In the genomic region with DNA sequence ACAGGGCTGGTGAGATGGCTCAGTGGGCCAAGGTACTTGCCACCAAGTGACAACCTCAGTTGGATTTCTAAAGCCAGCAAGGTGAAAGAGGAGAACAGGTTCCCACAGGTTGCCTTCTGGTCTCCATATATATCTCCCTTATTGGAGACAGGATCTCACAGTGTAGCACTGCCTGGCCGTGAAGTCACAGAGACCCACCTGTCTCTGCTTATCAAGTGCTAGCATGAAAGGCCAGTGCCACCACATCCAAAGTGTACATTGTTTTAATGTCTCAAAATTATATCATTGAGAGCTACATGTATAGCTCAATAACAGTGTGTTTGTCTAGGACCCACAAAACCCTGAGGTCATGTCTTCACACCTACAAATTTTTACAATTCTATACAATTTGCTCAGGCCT, we compare ENCODE assay signal across 11 mouse cellular contexts. TPM values are rescaled to one million over a fixed set of nuclear protein-coding genes. Genes with fewer than 3 reads are reported as not detected.
DNase-seq lines count a peak whose midpoint lies in the region; ATAC-seq lines count a peak whose summit lies in the region.
"Had no signal": no experiment of that assay in that cellular context is flagged by ENCODE, and none has a peak within 500 bp of the region (broad histone marks: within the 10 kb centered on the region; RNA-seq: fewer than 3 reads in every experiment).

No protein-coding gene starts in this region.

- DNase-seq in kidney, adult 9 months: no peak
- no peak for DNase-seq in limb, embryonic 10.5 days (ENCODE audit: low spot score)
- peak; percentile 23 for DNase-seq in naive thymus-derived CD4-positive, alpha-beta T cell, adult 2 months (ENCODE audit: low read depth)
- no peak for DNase-seq in adrenal gland, adult 8-10 months
- DNase-seq in kidney, adult 18-20 months: no peak
- DNase-seq: adrenal gland, postnatal 36 days; cerebellum, postnatal 10 days; right cerebral cortex, postnatal 4 days had no signal

- no peaks in the 10 kb centered on the region for H3K27me3 ChIP-seq in kidney, embryonic 14.5 days (ENCODE audit: control insufficient read depth, insufficient read depth, low read length)
- no peaks in the 10 kb centered on the region for H3K27me3 ChIP-seq in embryonic facial prominence, embryonic 12.5 days
- H3K27me3 ChIP-seq in limb, embryonic 10.5 days (ENCODE audit: low read depth, poor library complexity, severe bottlenecking): no peaks in the 10 kb centered on the region
- H3K27me3 ChIP-seq in heart, embryonic 11.5 days (ENCODE audit: control insufficient read depth, insufficient read depth, low read length): no peaks in the 10 kb centered on the region

- no peaks in the 10 kb centered on the region for H3K36me3 ChIP-seq in kidney, embryonic 14.5 days (ENCODE audit: control insufficient read depth, insufficient read depth, low read length)
- H3K36me3 ChIP-seq in embryonic facial prominence, embryonic 12.5 days: peaks cover 6% of the 10 kb centered on the region; the same call in 1 of the 2 replicates
- peaks cover 12% of the 10 kb centered on the region for H3K36me3 ChIP-seq in limb, embryonic 10.5 days
- 0 out of 2 replicates have a peak, but pooled peaks cover 3% of the 10 kb centered on the region for H3K36me3 ChIP-seq in heart, embryonic 11.5 days (ENCODE audit: control insufficient read depth, insufficient read depth, low read length)

- H3K4me1 ChIP-seq in kidney, embryonic 14.5 days (ENCODE audit: control insufficient read depth, insufficient read depth, low read length): no peaks in the 10 kb centered on the region
- no peaks in the 10 kb centered on the region for H3K4me1 ChIP-seq in embryonic facial prominence, embryonic 12.5 days
- H3K4me1 ChIP-seq in limb, embryonic 10.5 days: 0 out of 2 replicates have a peak, but pooled peaks cover 4% of the 10 kb centered on the region
- no peaks in the 10 kb centered on the region for H3K4me1 ChIP-seq in heart, embryonic 11.5 days (ENCODE audit: control insufficient read depth, insufficient read depth, low read length)

- no peak overlapping the region; the same call in 1 of the 2 replicates for H3K27ac ChIP-seq in kidney, embryonic 14.5 days (ENCODE audit: low read depth, low read length)
- H3K27ac ChIP-seq in embryonic facial prominence, embryonic 12.5 days: no peak overlapping the region
- no peak overlapping the region for H3K27ac ChIP-seq in limb, embryonic 10.5 days
- H3K27ac ChIP-seq in heart, embryonic 11.5 days (ENCODE audit: low read depth, low read length): no peak overlapping the region

- H3K4me2 ChIP-seq in kidney, embryonic 14.5 days (replicated peaks; ENCODE audit: low read depth, low read length): peak overlapping the region; percentile 65
- peak overlapping the region; percentile 67 for H3K4me2 ChIP-seq in embryonic facial prominence, embryonic 12.5 days (replicated peaks)
- H3K4me2 ChIP-seq in heart, embryonic 11.5 days: no peak overlapping the region

- ATAC-seq in kidney, embryonic 14.5 days (ENCODE audit: low FRiP score, low TSS enrichment): no peak
- ATAC-seq in embryonic facial prominence, embryonic 12.5 days (ENCODE audit: insufficient number of reproducible peaks, insufficient read depth, low FRiP score, low TSS enrichment): no peak
- no peak for ATAC-seq in heart, embryonic 11.5 days (replicated peaks; ENCODE audit: insufficient number of reproducible peaks, low FRiP score, low TSS enrichment)

- H3K9me3 ChIP-seq in kidney, embryonic 14.5 days (ENCODE audit: control insufficient read depth, low read length): peaks cover 3% of the 10 kb centered on the region; the same call in 1 of the 2 replicates
- 0 out of 2 replicates have a peak, but pooled peaks cover 11% of the 10 kb centered on the region for H3K9me3 ChIP-seq in embryonic facial prominence, embryonic 12.5 days
- H3K9me3 ChIP-seq in limb, embryonic 10.5 days (replicated peaks): no peaks in the 10 kb centered on the region
- no peaks in the 10 kb centered on the region for H3K9me3 ChIP-seq in heart, embryonic 11.5 days (replicated peaks; ENCODE audit: control insufficient read depth, low read length)

- no peak overlapping the region for H3K9ac ChIP-seq in kidney, embryonic 14.5 days (ENCODE audit: low read depth, low read length)
- H3K9ac ChIP-seq in embryonic facial prominence, embryonic 12.5 days: no peak overlapping the region
- H3K9ac ChIP-seq in heart, embryonic 11.5 days (ENCODE audit: low read depth, low read length): no peak overlapping the region

- peak overlapping the region; percentile 68; the same call in 1 of the 2 replicates for H3K4me3 ChIP-seq in kidney, embryonic 14.5 days (ENCODE audit: low read length)
- H3K4me3 ChIP-seq in embryonic facial prominence, embryonic 12.5 days: no peak overlapping the region
- peak overlapping the region; percentile 82; the same call in 1 of the 2 replicates for H3K4me3 ChIP-seq in limb, embryonic 10.5 days
- H3K4me3 ChIP-seq in heart, embryonic 11.5 days (ENCODE audit: low read depth, low read length): no peak overlapping the region

- 84% methylated on average over 1 of the region's 1 CpGs for WGBS in kidney, embryonic 14.5 days
- 92% methylated on average over 1 of the region's 1 CpGs for WGBS in embryonic facial prominence, embryonic 12.5 days
- 97% methylated on average over 1 of the region's 1 CpGs for WGBS in limb, embryonic 10.5 days
- WGBS in heart, embryonic 11.5 days (ENCODE audit: insufficient replicate concordance): 84% methylated on average over 1 of the region's 1 CpGs

RNA-seq across cellular contexts. Expression of gene Zfp846, which starts 25.2 kb away (rescaled TPM):
- polyA plus RNA-seq in kidney, embryonic 14.5 days (2014; fragmentation: Nextera tagmentation; extraction: Ambion mirVana): 18.1 and 23.0 TPM in 2 replicates
- polyA plus RNA-seq in embryonic facial prominence, embryonic 12.5 days (2016; fragmentation: Nextera tagmentation; extraction: Ambion mirVana): 26.7 and 26.8 TPM in 2 replicates
- polyA plus RNA-seq in limb, embryonic 10.5 days (2016; fragmentation: Nextera tagmentation; extraction: Ambion mirVana): 14.2 and 16.3 TPM in 2 replicates
- total RNA-seq in adrenal gland, adult 8-10 months (2022): 10 to 100 TPM in 2 of 4 experiments, 1 to 10 TPM in 2; 5.6 to 11.6 (median 9.6) TPM
- polyA plus RNA-seq in heart, embryonic 11.5 days (2014; fragmentation: Nextera tagmentation; extraction: Ambion mirVana): 9.0 and 9.8 TPM in 2 replicates

RNA-seq across cellular contexts. Expression of gene Ubl5, which starts 36.4 kb away (rescaled TPM):
- 375 and 531 TPM in 2 replicates for polyA plus RNA-seq in kidney, embryonic 14.5 days (2014; fragmentation: Nextera tagmentation; extraction: Ambion mirVana)
- 409 and 415 TPM in 2 replicates for polyA plus RNA-seq in embryonic facial prominence, embryonic 12.5 days (2016; fragmentation: Nextera tagmentation; extraction: Ambion mirVana)
- polyA plus RNA-seq in limb, embryonic 10.5 days (2016; fragmentation: Nextera tagmentation; extraction: Ambion mirVana): 330 TPM in 2 replicates
- total RNA-seq in adrenal gland, adult 8-10 months (2022): 100 to 1,000 TPM; 273 to 388 (median 339) TPM
- polyA plus RNA-seq in heart, embryonic 11.5 days (2014; fragmentation: Nextera tagmentation; extraction: Ambion mirVana): 330 and 338 TPM in 2 replicates

RNA-seq across cellular contexts. Expression of gene Fbxl12, which starts 38.3 kb away (rescaled TPM):
- polyA plus RNA-seq in kidney, embryonic 14.5 days (2014; fragmentation: Nextera tagmentation; extraction: Ambion mirVana): 14.6 and 16.8 TPM in 2 replicates
- 20.1 and 21.5 TPM in 2 replicates for polyA plus RNA-seq in embryonic facial prominence, embryonic 12.5 days (2016; fragmentation: Nextera tagmentation; extraction: Ambion mirVana)
- polyA plus RNA-seq in limb, embryonic 10.5 days (2016; fragmentation: Nextera tagmentation; extraction: Ambion mirVana): 21.5 and 21.6 TPM in 2 replicates
- total RNA-seq in adrenal gland, adult 8-10 months (2022): 10 to 100 TPM; 18.1 to 39.2 (median 25.6) TPM
- 12.5 and 13.5 TPM in 2 replicates for polyA plus RNA-seq in heart, embryonic 11.5 days (2014; fragmentation: Nextera tagmentation; extraction: Ambion mirVana)

RNA-seq across cellular contexts. Expression of gene Pin1, which starts 45.6 kb away (rescaled TPM):
- 57.9 and 70.0 TPM in 2 replicates for polyA plus RNA-seq in kidney, embryonic 14.5 days (2014; fragmentation: Nextera tagmentation; extraction: Ambion mirVana)
- polyA plus RNA-seq in embryonic facial prominence, embryonic 12.5 days (2016; fragmentation: Nextera tagmentation; extraction: Ambion mirVana): 50.8 and 51.6 TPM in 2 replicates
- 82.8 and 93.0 TPM in 2 replicates for polyA plus RNA-seq in limb, embryonic 10.5 days (2016; fragmentation: Nextera tagmentation; extraction: Ambion mirVana)
- total RNA-seq in adrenal gland, adult 8-10 months (2022): 10 to 100 TPM; 29.0 to 30.9 (median 30.3) TPM
- 53.1 and 54.6 TPM in 2 replicates for polyA plus RNA-seq in heart, embryonic 11.5 days (2014; fragmentation: Nextera tagmentation; extraction: Ambion mirVana)

Comparison
In these comparisons a context has a peak if more than half of its experiments do, and no peak if none do; other contexts are left out.
1. H3K4me3 ChIP-seq: peak in kidney, embryonic 14.5 days (single experiment) and limb, embryonic 10.5 days (single experiment); none in embryonic facial prominence, embryonic 12.5 days (single experiment) and heart, embryonic 11.5 days (single experiment).